Mouse (Mus musculus) right cerebral cortex, adult 2 months (tissue): Measurements from ENCODE around the gene Cep41.

Source experiments
- DNase-seq, 2 experiments: peaks; one replicate each; pipeline ENCODE4 v3.0.0; 2021 to 2022; ENCODE audit warnings: low spot score in 2 of 2

Gene Cep41

GRCm38 (mm10) chr6:30693350-30693991 is at the start of gene Cep41:
Gene Cep41, minus strand, starts transcription at chr6:30693749.
- DNase-seq, result peak; percentile 98

DNA sequence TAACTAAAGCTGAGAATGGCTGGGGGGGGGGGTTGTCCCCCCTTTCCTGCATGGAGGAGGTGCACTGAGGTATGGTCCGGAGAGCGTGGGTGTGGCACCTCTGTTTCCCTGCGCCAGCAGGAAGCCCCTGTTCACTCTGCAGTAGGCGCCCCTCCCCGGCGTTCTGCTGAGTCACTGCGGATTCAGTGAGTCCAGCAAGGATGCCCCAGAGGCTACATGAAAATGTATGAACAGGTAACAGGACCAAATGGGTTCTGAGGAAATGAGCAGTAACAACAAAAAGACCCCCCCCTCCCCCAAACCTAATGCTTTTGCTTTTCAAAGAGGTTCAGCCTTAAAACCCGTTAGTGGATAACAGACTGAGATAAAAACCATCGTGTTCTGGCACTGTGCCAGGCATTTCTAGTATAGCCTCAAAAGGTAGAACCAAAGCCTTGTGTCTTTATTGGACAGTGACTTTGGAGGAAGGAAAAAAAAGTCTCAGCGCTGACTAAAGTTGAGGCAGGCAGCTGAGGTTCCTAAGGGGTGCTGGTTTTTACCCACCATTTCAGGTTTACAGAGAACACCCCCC is 45.7 kb upstream of the Cep41 start:
- no peak for DNase-seq

DNA sequence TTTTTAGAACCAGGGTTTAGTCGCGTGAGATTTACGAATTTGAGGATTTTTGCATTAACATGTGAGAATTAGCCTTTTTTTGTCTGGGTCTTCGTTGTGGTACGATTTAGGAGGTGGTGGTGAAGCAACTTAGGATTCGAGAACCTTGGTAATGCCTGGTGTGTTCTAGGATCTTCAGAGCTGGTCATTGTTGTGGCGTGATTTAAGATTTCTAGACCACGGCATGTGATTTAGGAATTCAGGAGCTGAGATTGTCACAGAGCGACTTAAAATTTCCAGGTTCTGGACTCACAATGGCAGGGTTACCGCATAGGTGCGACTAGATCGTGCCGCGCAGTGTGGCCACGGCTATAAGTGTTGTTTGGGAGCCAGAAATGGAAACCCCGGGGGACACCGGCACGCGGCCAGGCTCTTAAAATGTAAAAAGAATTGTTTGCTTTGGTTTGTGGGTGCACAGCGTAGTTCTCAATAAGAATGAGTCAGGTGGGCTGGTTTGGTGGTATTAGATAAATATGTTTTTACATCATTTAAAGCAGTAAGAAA is 45.0 kb upstream of the Cep41 start:
- DNase-seq, result no peak

GRCm38 (mm10) chr6:30737548-30738463 is 44.3 kb upstream of the Cep41 start:
- peak; percentile 72 to 75 for DNase-seq

DNA sequence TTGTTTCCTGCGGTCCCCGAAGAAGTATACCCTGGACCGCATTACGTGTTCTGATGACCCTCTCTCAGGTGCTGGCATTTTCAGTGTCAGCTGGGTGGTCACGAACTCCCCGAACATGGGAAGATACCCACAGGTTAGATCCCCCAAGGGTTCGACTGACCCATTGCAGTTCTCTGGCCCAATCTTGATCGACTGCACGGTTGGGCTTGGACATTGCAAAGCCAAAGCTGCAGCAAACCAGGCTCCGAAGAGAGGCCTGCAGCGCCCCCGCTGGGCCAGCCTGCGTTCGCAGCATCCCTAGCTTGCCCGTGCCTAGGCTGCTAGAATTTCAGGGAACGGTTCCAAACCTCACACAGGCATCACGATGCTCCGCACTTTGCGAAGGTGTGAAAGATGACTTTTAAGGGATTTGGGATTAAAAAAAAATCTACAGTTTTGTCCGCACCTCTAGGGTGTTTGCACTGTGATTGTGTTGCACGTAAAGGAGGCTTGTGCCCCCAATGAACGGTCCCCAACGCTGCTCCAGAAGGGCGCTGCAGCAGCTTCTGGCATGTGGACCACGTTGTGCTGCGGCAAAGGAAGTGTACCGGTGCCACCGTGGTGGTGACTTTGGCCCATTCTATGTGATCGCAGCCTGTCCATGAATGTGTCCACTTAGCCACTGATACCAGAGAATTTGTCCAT is 43.5 kb upstream of the Cep41 start:
- peak; percentile 71 to 72 for DNase-seq

GRCm38 (mm10) chr6:30736372-30736762 is 42.8 kb upstream of the Cep41 start:
- no peak for DNase-seq

DNA sequence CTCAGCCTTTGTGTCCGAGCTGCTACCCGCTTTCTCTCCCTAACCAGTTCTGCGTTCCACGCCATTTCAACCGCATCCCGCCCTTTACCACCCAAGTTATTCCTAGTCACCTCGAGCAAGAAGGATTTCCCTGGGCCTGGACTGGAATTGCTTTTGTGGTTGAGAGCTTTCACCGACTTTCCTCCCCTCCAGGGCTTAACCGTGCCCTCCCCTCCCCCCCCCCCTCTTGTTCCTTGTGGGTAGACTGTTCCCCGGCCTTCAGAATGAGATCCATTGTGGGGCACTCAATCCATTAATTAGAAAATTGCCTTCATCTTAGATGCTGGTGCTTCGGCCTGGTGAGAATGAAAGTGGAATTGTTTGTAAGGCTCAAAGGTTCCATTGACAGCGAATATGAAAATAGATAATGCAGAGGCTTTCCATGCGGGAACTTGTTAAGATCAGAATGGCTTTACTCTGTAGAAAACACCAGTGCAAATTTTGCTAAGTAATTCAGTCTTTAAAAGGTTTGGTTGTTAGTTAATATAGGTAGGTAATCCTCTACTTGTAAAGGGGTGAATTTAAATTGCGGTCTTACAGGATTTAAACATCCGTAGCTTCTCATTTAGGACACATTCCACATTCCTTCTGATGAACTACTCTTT is 42.3 kb upstream of the Cep41 start:
- DNase-seq, result no peak

GRCm38 (mm10) chr6:30734988-30735727 is 41.6 kb upstream of the Cep41 start:
- DNase-seq, result no peak

DNA sequence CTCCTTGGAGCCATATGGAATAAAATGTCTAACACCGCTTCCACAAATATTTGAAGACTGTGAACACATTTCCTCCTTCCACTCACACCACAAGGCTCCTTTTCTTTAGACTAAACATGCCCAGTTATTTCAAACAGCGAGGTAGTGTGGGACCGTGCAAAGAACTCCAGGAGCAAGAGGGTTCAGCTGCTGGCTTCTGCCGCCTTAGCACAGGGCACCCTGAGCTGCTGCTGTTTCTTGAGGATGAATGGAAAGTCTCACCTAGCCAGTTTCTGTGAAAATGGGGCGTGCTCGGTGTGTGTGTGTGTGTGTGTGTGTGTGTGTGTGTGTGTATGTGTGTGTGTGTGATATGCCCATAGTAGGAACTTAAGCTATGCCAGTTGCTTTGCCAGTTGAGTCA is 40.9 kb upstream of the Cep41 start:
- no peak for DNase-seq

DNA sequence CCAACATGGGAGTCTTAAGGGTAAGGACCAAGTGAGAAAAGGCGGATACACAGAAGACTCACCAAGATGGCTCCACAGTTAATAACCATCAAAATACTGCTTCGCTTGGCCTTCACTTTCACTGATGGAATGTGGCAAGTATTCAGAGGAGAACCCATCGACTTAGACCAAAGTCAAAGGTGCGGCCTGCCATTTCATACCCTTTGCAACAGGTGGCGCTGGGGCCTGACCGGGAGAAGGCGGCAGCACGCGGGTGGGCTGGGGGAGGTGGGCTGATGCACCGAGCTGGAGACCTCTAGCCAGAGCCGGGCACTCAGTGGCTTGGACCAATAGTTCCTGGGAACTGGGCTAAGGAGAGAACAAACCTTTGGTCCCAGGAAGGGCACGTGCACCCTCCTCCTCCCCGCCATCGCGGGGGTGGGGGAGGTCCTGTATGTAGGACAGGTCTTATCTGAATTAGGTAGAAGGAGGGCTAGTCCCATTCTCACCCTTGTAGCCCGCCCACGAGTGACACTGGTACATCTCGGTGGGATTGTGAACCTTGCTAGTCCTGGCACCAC is 39.1 kb upstream of the Cep41 start:
- DNase-seq, result no peak

- DNase-seq, result no peak
Observed at GRCm38 (mm10) chr6:30730301-30730971, 36.9 kb upstream of the Cep41 start.

- no peak for DNase-seq
Observed at GRCm38 (mm10) chr6:30723331-30723730, 29.8 kb upstream of the Cep41 start, which contains the start of gene Mest. Gene Mest, plus strand, starts transcription at chr6:30723547.

DNA sequence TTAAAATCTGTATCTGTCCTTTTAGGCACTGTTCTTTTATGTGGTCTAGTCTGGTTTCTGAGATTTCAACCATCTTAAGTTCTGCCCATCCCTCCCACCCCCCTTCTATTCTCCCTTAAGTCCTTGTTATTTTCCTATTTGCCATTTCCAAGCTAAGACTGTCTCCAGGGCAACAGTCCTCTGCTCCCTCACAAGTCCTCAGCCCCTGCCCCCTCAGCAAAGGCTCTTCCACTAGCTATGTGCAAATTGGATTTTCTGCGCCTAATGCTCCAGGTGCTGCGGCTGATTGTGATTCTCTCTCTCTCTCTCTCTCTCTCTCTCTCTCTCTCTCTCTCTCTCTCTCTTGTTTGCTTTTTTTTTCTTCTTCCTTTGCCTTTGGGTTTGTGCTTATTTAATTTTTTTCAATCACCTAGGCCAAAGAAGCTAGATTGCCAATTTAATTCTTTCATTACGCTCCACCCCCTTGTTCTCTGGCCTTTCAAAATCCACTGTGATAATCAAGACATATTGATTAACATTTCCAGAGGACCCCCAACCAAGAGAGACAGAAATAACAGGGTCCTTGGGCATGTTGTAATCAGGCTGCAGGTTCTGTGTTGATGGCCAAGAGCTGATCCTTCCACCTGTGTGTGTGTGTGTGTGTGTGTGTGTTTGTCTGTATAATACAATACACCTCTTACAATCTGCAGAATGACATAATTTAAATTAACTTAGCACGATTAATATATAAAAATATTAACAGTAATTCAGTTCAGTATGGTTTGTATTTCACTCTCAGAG is 29.0 kb upstream of the Cep41 start:
- no peak for DNase-seq

- no peak for DNase-seq
Observed at GRCm38 (mm10) chr6:30716796-30717195, 23.2 kb upstream of the Cep41 start.

DNA sequence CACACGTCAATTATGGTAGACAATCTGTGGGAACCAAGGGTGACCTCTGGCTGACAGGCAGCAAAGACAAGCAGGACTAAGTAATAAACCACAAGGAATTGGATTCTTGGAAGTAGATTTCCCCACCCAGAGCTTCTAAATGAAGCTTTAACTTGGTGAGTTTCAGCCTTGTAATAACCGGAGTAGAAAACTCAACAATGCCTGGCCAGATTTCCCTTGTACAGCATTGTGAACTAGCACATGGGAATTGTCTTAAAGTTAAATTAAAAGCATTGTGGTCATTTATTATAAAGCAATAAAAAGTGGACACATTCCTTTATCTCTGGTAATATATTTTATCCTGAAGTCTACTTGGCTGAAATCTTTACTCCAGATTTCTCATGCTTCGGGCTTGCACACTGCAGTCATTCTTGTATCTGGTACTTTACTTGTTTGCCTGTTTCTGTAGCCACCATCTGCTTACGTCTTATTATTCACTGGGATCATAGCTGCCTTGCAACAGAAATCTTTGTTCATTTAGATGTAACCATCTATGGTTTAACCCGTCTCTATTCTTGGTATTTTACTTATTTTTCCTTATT is 21.4 kb upstream of the Cep41 start:
- DNase-seq, result no peak

GRCm38 (mm10) chr6:30713896-30714295 is 20.3 kb upstream of the Cep41 start:
- no peak for DNase-seq

DNA sequence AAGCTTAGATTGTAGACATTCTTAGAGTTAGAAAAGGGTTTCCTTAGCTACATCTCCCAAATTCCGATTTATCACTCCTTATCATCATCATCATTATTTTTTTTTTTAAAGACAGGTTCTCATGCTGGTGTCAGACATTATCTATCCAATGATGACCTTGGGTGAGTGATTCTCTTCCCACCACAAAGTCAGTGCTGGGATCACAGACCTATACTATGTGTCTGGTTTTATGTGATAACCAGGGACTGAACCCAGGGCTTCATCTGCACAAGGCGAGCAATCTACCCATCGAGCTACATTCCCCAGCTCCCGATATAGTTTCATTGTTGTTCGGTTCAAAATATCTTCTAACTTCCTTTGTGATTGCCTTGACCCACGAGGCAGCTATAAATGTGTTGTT is 19.9 kb upstream of the Cep41 start:
- DNase-seq, result no peak

GRCm38 (mm10) chr6:30712484-30712883 is 18.9 kb upstream of the Cep41 start:
- DNase-seq, result no peak

GRCm38 (mm10) chr6:30711365-30711763 is 17.8 kb upstream of the Cep41 start:
- DNase-seq, result no peak
